Mouse (Mus musculus): ENCODE measurements at regions not wholly inside any gene's neighbourhood (a gene's known extent, or its start where the extent isn't known, plus 50 kb on each side); places are given as distances from the start of the nearest gene placed in this dataset.

GRCm38 (mm10) chr2:128339061-128339642, 213.3 kb downstream of the Bcl2l11 start:
- DNase-seq: no peak

- peak in 1 of 2 experiments; percentile 18 for DNase-seq
Measured at GRCm38 (mm10) chr2:128339643-128340487, 214.0 kb downstream of the Bcl2l11 start.

- no peak for DNase-seq
Measured at GRCm38 (mm10) chr2:128340631-128341240, 214.9 kb downstream of the Bcl2l11 start.

GRCm38 (mm10) chr2:128342212-128342611, 216.4 kb downstream of the Bcl2l11 start:
- DNase-seq: no peak

- DNase-seq: no peak
Measured at GRCm38 (mm10) chr2:128345557-128345956, 219.7 kb downstream of the Bcl2l11 start.

GRCm38 (mm10) chr2:128348556-128348955, 222.7 kb downstream of the Bcl2l11 start:
- no peak for DNase-seq

GRCm38 (mm10) chr2:128351405-128351804, 225.6 kb downstream of the Bcl2l11 start:
- DNase-seq: no peak

- DNase-seq: no peak
Measured at GRCm38 (mm10) chr2:128352533-128352932, 226.7 kb downstream of the Bcl2l11 start.

- no peak for DNase-seq
Measured at GRCm38 (mm10) chr2:128353457-128353856, 227.6 kb downstream of the Bcl2l11 start.

GRCm38 (mm10) chr2:128356326-128356725, 230.5 kb downstream of the Bcl2l11 start:
- DNase-seq: no peak

- DNase-seq: no peak
Measured at GRCm38 (mm10) chr2:128359106-128359505, 231.9 kb upstream of the Spdye4c start.

- no peak for DNase-seq
Measured at GRCm38 (mm10) chr2:128360517-128360916, 230.5 kb upstream of the Spdye4c start.

GRCm38 (mm10) chr2:128361436-128361835, 229.6 kb upstream of the Spdye4c start:
- peak; percentile 73 to 76 for DNase-seq

- no peak for DNase-seq
Measured at GRCm38 (mm10) chr2:128364161-128364560, 226.8 kb upstream of the Spdye4c start.

GRCm38 (mm10) chr2:128365004-128365403, 226.0 kb upstream of the Spdye4c start:
- no peak for DNase-seq

GRCm38 (mm10) chr2:128365775-128366174, 225.2 kb upstream of the Spdye4c start:
- no peak for DNase-seq

- peak; percentile 38 to 56 for DNase-seq
Measured at GRCm38 (mm10) chr2:128367266-128368150, 223.5 kb upstream of the Spdye4c start.

GRCm38 (mm10) chr2:128368534-128369273, 222.3 kb upstream of the Spdye4c start:
- DNase-seq: no peak

- no peak for DNase-seq
Measured at GRCm38 (mm10) chr2:128370821-128371220, 220.2 kb upstream of the Spdye4c start.

GRCm38 (mm10) chr2:128372204-128372603, 218.8 kb upstream of the Spdye4c start:
- DNase-seq: no peak

- no peak for DNase-seq
Measured at GRCm38 (mm10) chr2:128373363-128374252, 217.4 kb upstream of the Spdye4c start.
